ENCODE assay signal across 24 mouse cellular contexts in the genomic region with DNA sequence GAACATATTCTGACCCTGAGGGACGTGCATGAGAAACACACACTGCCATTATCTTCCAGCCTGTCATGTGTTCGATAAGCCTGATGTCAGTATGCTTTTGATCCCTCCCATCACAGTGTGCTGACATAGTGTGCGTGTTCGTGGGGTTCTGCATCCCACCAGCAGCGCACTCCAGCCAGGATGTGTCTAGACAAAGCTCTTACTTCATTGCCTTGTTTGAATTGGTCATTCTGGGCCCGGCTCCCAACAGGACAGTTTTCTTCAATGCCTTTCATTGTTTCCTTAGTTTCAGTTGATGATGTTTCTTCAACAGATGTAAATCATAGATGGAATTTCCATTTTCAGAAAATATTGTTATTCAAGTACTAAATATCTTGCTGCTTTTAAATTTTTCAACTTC.
A peak's percentile ranks its signal among the peaks of the same experiment; 100 is the strongest.
DNase-seq lines count a peak whose midpoint lies in the region; ATAC-seq and TF ChIP-seq lines count a peak whose summit lies in the region.
"Had no signal": no experiment of that assay in that cellular context is flagged by ENCODE, and none has a peak within 500 bp of the region (broad histone marks: within the 10 kb centered on the region; RNA-seq: fewer than 3 reads in every experiment).

No protein-coding gene starts in this region.

- TF ChIP-seq CTCF in kidney, adult 2 months (conservative IDR thresholded peaks at IDR 0.05; ENCODE audit: insufficient read depth, insufficient read length, low read depth, low read length), result no peak

- peak overlapping the region; percentile 22; the same call in 1 of the 2 replicates for H3K27ac ChIP-seq in kidney, adult 2 months (ENCODE audit: insufficient read depth, low read depth, low read length)
- no peak overlapping the region; the same call in 1 of the 2 replicates for H3K27ac ChIP-seq in kidney, embryonic 15.5 days
- no peak overlapping the region for H3K27ac ChIP-seq in midbrain, embryonic 11.5 days (ENCODE audit: low read depth, low read length)
- H3K27ac ChIP-seq in midbrain, embryonic 15.5 days, result no peak overlapping the region

- H3K27me3 ChIP-seq in kidney, adult 2 months (replicated peaks; ENCODE audit: control insufficient read depth, insufficient read depth, low read length), result no peaks in the 10 kb centered on the region
- H3K27me3 ChIP-seq in kidney, embryonic 15.5 days, result no peaks in the 10 kb centered on the region
- no peaks in the 10 kb centered on the region for H3K27me3 ChIP-seq in midbrain, embryonic 11.5 days (ENCODE audit: control insufficient read depth, insufficient read depth, low read length)
- H3K27me3 ChIP-seq in midbrain, embryonic 15.5 days (replicated peaks), result no peaks in the 10 kb centered on the region
- H3K27me3 ChIP-seq: CH12.LX, Patski had no signal

- H3K9ac ChIP-seq in kidney, embryonic 15.5 days, result no peak overlapping the region
- H3K9ac ChIP-seq in midbrain, embryonic 11.5 days (ENCODE audit: low read length), result no peak overlapping the region
- no peak overlapping the region for H3K9ac ChIP-seq in midbrain, embryonic 15.5 days

- H3K9me3 ChIP-seq in kidney, embryonic 15.5 days (replicated peaks), result no peaks in the 10 kb centered on the region
- no peaks in the 10 kb centered on the region for H3K9me3 ChIP-seq in midbrain, embryonic 11.5 days (ENCODE audit: control insufficient read depth, low read length)
- H3K9me3 ChIP-seq in midbrain, embryonic 15.5 days, result no peaks in the 10 kb centered on the region
- H3K9me3 ChIP-seq: G1E had no signal

- no peak for ATAC-seq in kidney, embryonic 15.5 days (replicated peaks; ENCODE audit: low FRiP score)
- ATAC-seq in midbrain, embryonic 11.5 days (ENCODE audit: low FRiP score), result no peak; the same call in 1 of the 2 replicates
- no peak for ATAC-seq in midbrain, embryonic 15.5 days (replicated peaks)
- ATAC-seq: activated CD4-positive, CD25-positive, alpha-beta regulatory T cell, adult 4 months; CD4-positive, CD25-positive, alpha-beta regulatory T cell, adult 4 months; Patski had no signal

- no peaks in the 10 kb centered on the region for H3K36me3 ChIP-seq in kidney, adult 2 months (ENCODE audit: control insufficient read depth, insufficient read depth, low read length)
- H3K36me3 ChIP-seq in kidney, embryonic 15.5 days, result no peaks in the 10 kb centered on the region
- no peaks in the 10 kb centered on the region for H3K36me3 ChIP-seq in midbrain, embryonic 11.5 days (ENCODE audit: control insufficient read depth, insufficient read depth, low read length)
- H3K36me3 ChIP-seq in midbrain, embryonic 15.5 days (replicated peaks), result no peaks in the 10 kb centered on the region
- H3K36me3 ChIP-seq: G1E had no signal

- H3K4me2 ChIP-seq in kidney, embryonic 15.5 days, result no peak overlapping the region
- H3K4me2 ChIP-seq in midbrain, embryonic 11.5 days, result no peak overlapping the region
- no peak overlapping the region for H3K4me2 ChIP-seq in midbrain, embryonic 15.5 days

- H3K4me3 ChIP-seq in kidney, adult 2 months (ENCODE audit: insufficient read depth, low read depth, low read length), result no peak overlapping the region
- H3K4me3 ChIP-seq in kidney, embryonic 15.5 days (replicated peaks), result no peak overlapping the region
- H3K4me3 ChIP-seq in midbrain, embryonic 11.5 days (ENCODE audit: low read depth, low read length), result no peak overlapping the region
- no peak overlapping the region for H3K4me3 ChIP-seq in midbrain, embryonic 15.5 days

- 76% methylated on average over 6 of the region's 6 CpGs for WGBS in kidney, adult 2 months
- WGBS in kidney, embryonic 15.5 days, result 79% methylated on average over 6 of the region's 6 CpGs
- WGBS in midbrain, embryonic 11.5 days, result 88% methylated on average over 6 of the region's 6 CpGs
- 85% methylated on average over 6 of the region's 6 CpGs for WGBS in midbrain, embryonic 15.5 days

- no peak for DNase-seq in kidney, adult 2 months
- DNase-seq in kidney, postnatal 4 days, result peak; percentile 25 to 55
- DNase-seq in kidney, adult 9 months, result no peak
- DNase-seq in midbrain, embryonic 11.5 days (ENCODE audit: low spot score, missing footprints), result peak; percentile 72
- peak; percentile 58 for DNase-seq in Muller cell, postnatal 12 days (ENCODE audit: inconsistent ontology term)
- DNase-seq in T-cell, adult 2 months (ENCODE audit: low spot score), result no peak
- DNase-seq: adrenal gland, adult 2 months; adrenal gland, adult 8-10 months; adrenal gland, postnatal 10 days; adrenal gland, postnatal 14 days; adrenal gland, postnatal 25 days; adrenal gland, postnatal 36 days; B cell, adult 2 months; cerebellum, adult 11 months; cerebellum, adult 11-12 months; cerebellum, adult 18-20 months; cerebellum, adult 2 months had no signal

- no peak for TF ChIP-seq POLR2A in kidney, adult 2 months (IDR thresholded peaks at IDR 0.05; ENCODE audit: low read depth, low read length)

- H3K4me1 ChIP-seq in kidney, adult 2 months (ENCODE audit: control insufficient read depth, insufficient read depth, low read length), result no peaks in the 10 kb centered on the region
- H3K4me1 ChIP-seq in kidney, embryonic 15.5 days, result no peaks in the 10 kb centered on the region
- H3K4me1 ChIP-seq in midbrain, embryonic 11.5 days (ENCODE audit: control insufficient read depth, insufficient read depth, low read length), result 0 out of 2 replicates have a peak, but pooled peaks cover 2% of the 10 kb centered on the region
- H3K4me1 ChIP-seq in midbrain, embryonic 15.5 days, result peaks cover 4% of the 10 kb centered on the region; the same call in 1 of the 2 replicates

Comparison
In these comparisons a context has a peak if more than half of its experiments do, and no peak if none do; other contexts are left out.
1. DNase-seq: peak in kidney, postnatal 4 days (2 of 2), midbrain, embryonic 11.5 days (single experiment) and Muller cell, postnatal 12 days (single experiment); none in kidney, adult 2 months (single experiment), kidney, adult 9 months (single experiment) and T-cell, adult 2 months (single experiment).